Mouse (Mus musculus) induced T-regulatory cell, adult 2 months (primary cell): ENCODE measurements at regions not wholly inside any gene's neighbourhood (a gene's known extent, or its start where the extent isn't known, plus 50 kb on each side); places are given as distances from the start of the nearest gene placed in this dataset.

Experiments
- DNase-seq: peaks from one replicate; pipeline ENCODE4 v3.0.0-alpha.2; 2012; ENCODE audit warnings: low read depth

DNA sequence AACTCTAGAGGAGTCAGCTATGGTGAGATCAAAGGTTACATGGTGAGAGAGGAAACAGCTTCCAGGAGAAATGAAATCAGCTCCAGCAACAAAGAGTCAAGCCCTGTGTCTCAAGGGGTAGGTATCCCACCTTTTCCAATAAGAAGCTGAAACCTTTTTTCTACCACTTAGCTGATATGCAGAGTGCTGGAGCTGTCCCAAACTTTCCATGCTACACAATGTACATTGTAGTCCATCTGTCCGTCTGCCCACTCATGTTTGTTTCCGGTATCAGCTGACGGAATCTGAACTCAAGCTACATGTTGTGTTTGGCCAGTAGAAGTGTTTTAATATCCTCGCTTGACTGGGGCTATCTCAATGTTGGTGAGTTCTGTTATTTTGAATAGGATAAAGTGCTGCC lies 83.6 kb upstream of the Ngf start:
- no peak for DNase-seq

DNA sequence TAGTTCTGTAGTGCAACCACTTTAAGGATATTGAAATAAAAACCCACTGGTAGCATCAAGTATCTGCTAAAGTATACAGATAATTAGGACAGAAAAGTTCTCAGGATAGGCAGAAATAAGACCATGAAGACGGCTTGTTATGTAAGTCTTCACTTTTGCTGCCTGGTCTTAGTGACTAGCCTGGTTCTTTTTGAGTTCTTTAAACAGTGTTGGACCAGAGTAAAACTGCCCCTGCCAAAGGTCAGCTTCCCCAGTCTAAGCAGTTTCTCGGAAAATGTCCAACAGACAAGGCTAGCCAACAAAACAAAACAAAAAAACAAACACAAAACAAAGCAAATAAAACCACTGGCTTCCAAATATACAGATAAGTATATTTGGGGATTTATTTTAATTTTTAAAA lies 85.1 kb upstream of the Ngf start:
- no peak for DNase-seq

DNA sequence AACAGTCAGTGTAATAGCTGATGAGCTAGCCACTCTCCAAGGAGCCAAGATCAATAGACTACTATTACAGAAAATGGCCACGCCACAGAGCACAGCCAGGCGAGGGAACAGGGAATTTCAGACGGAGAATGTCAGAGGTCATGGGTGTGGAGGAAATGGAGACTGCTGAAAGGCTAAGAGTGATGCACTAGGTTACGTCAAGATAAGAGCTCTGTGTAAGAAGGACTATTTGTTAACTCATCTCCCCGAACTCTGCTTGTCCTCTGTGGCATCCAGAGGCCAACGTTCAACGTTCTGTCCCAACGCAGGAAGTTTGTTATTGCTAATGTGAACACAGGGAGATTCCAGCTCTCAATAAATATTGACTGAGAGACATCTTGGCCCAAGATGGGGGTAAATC lies 86.0 kb upstream of the Ngf start:
- no peak for DNase-seq

DNA sequence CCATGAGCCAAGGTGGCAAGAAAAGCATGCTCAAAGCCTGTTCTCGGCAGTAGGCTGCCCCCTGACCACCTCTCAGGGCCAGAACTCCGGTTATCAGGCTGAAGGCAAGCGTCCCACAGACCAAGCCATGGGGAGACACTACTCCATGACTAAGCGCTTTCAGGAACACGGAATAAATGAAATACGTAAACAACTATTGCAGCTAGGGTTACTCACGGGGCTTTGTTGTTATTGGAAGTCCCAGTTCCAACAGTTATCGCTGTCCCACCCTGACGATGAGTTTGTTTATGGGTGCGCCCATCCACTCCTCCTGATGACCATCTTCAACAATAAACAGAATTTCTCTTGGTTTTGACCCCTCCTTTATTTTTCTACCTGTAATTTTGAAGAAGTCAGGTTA lies 88.0 kb upstream of the Ngf start:
- no peak for DNase-seq

DNA sequence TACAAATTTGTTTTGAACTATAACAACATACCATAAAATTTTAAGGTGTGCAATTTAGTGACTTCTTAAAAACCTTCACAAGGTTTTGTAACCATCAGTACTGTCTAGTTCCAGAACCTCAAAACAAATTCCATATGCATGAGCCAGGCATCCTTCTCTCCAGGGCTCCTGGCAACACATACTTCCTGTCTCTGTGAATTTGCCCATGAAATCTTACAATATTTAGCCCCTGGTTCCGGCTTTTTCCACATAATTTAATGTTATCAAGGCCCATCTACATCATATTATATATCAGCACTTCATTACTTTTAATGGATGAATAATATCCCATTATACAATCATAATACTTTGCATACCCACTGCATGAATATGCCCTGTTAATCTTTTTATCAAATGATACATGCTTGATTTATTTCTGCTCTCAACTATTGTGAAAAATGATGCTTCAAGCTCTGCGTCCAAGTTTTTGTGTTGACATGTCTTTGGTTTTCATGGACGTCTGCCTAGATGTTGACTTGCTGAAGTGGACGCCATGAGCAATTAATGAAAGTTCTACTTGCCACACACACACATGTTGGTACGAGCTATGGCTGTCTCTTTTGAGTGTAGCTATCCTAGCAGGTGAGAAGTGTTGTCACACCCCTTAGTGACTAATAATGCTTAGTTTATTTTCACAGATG lies 95.2 kb upstream of the Ngf start:
- DNase-seq, result no peak

DNA sequence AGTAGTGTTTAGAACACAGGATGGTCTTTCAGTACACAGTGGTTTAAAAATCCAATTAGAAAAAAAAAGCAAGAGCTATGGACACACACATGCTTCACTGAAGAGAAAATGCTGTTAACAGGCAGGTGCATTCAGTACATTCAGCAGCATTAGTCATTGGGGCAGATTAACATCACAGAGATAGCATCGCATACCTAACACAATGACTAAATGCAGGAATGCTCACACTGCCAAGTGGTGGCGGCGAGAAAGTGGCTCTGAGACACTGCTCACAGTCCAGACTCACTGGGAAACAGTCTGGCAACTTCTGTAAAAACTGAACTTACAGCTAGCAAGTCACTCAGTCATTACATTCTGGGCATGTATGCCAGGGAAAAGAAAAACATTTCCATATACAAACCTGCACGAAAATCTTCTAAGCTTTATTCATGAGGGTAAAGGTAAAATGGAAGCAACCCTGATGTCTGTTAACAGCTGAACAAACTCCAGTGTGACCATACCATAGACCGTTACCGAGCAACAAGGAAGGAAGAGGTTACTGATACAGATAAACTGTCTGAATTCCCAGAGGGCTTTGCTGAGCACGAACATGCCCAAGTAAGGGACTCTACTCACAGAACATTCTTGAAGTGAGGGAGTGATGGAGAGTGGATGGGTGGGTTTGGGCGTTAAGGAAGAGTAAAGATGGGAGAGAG lies 97.4 kb upstream of the Ngf start:
- DNase-seq, result no peak

DNA sequence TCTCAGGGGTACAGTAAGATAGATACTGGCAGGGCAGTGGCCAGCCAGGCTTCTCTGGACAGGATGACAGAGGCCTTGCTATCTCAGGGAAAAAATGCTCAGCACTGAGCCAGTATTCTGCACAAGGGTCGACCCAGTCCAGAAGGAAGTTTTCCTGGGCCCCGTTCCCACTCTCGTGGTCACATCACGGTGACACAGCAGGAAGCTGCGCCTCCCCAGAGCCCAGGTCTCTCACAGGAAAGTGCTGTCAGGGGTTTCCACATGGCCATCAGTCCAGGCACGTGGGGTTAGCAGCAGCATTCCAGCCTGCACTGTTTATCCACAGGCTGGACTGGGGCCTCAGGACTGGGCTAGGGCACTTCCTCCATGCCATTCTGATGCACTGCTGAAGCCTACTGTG lies 103.5 kb upstream of the Ngf start:
- DNase-seq, result no peak

DNA sequence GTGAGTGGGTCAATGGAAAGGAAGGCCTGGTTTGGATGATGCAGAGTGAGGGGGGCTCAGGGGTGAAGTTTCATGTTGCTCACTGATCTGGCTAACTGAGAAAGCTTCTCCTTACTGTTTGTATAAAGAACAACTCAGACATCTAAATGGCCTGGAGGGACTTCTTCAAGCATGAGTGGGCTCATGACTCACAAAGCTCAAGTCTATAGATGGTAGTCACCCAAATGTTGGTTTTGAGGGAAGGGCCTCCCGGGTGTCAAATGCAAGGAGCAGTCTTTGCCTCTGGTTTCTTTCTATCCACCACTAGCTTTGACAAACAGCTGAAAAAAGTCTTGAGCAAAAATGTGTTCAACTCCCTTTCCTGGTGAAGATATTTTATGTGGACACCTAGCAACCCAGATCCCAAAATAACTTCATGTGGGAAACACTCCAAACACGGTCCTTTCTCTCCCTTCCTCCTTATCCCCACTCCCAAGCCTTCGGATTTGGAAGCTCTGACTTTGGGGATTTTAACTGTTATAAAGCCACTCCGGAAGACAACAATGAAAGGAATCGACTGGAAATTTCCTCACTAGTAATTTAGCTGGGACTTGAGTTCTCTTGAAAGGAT lies 105.3 kb upstream of the Ngf start:
- DNase-seq, result no peak

DNA sequence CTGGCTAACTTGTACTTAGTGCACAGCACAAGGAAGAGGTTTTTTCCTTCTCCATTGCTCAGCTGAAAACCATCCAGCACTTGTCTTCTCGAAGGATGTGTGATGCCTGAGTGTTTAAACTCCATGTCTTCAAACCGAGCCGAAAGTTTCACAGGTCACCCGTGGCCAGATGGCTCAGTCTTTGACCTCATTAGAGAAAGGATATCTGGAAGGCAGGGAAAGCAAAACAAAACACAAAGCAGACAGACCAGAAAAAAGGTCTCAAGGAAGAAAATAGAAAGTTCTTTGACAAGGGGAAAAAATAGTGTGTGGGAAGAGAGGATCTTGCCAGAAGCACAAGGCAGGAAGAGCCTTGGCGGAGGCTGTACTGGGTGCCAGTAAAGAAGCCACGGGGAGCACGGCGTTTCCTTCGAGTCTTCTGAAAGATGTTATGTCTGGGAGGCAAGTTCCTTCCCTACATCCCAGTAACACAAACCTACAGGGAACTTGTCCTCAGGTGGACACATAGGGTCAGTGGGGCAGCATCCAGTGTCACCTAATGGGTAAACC lies 108.9 kb upstream of the Ngf start:
- DNase-seq, result no peak

DNA sequence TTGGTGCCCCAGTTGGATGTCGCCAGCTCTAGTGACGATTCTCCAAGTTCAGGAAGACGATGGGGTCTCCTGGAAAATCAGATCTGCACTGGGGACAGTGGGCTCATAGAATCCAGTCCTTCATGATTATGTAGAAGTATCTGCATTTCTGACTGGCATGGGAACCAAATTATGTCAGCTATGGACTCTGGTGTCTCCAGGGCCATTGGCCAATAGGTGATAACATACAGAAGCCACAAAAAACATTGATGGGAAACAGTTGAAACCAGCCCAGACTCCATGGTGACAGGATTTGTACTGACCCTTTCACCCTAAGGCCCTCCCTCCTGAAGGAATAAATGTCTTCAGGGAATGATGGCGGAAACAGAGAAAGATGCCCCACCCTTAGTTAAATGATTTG lies 110.9 kb upstream of the Ngf start:
- no peak for DNase-seq

DNA sequence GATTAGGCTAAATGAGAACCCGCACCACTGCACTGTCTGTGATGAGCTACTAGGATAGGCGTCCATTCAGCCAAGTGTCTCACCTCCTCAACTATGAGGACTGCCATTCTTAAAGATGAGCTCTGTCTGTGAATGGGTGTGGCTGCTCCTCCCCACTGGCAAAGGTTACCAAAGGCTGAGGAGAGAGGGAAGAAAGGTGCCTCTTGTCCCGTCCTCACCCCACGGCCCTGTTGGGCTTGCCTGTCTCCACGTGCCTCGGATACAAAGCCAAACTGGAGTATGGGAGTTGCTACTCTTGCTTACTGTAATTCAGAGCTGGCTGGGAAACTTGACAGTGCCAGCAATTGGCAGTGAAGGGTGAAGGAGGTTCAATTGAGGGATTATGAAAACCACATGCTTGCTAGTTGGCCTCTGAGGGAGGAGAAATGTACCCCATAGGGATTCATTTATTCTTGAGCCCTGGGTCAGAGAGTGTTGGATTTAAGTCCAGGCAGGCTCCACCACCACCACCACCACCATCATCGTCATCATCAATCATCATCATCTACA lies 112.6 kb upstream of the Ngf start:
- no peak for DNase-seq

DNA sequence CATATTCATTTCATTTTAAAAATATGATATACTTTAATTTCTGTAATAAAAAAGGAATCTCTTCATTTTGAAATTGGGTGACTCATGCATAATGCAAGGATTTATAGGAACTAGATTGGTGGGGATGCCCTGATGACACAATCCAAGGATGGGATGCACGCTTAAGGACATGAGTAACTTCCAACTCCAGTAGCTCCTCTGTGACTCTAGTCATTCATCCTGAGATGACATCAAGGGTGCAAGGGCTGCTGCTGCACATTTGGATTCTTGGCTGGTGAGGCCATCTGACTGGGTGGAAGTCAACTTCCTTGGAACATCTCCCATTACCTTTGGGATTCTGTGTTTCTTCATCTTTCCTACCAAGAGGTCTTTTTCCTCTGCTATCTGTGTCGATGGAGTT lies 114.4 kb upstream of the Ngf start:
- no peak for DNase-seq

DNA sequence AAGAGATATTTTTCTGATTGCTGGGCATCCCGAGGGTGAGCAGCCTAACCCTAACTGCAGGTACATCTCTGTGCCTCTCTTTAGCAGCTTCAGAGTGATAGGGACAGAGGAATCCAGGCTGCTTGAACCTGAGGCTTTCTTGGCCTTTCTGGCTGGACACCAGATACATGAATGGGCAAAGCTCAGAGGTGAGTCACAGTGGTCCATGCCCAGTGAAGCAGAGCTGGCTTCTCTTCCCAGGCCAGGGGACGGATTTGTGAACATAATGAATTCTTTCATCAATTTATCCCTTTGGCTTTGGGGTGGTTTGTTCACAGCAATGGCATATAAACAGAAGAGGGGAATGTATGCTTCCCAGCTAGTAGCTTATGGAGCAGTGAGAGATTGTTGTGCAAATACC lies 114.9 kb upstream of the Ngf start:
- DNase-seq, result no peak

DNA sequence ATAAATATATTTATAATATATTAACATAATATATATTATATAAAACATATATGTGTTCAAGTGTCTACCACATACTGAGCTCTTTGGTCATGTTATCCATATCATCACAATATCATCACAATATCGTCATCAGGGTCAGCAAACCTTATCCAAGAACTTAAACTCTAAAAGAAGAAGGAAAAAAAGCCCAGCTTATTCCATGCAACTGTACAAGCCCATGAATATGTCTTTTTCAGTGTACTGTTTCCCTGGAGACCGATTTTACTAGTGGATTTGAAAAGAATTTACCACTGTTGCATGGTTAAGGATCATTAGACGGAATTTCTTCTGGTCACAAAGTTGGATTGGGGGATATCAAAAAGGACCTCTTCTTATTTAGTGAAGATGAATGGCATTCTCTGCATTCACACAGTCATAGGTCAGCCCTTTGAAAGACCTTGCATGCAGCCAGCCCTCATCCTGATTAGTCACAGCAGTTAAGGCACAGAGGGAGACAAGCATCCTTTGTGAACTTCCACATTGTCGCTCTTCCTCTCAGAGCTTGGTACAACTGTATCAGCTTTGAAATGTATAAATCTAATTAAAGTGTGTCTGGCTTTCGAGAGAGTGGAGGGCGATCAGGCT lies 116.3 kb upstream of the Ngf start:
- DNase-seq, result no peak

DNA sequence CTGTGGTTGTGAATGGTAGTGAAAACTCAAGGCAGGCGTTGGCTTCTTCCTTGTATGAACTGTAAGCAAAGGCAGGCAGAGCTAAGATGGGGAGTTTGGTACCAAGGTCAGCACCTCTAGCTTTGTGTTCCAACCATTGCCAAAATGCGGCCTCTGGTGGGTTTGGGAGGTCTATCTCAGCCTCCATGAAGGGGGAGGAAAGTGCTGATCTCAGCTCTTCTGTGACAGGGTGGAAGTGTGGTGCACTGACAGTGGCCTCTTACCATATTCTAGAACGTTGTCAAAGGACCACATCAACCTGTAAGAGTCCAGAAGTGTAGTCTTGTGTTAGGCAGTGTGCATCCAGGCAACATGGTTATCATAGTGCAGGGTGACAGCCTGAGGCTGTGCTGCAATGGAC lies 123.6 kb upstream of the Ngf start:
- no peak for DNase-seq

DNA sequence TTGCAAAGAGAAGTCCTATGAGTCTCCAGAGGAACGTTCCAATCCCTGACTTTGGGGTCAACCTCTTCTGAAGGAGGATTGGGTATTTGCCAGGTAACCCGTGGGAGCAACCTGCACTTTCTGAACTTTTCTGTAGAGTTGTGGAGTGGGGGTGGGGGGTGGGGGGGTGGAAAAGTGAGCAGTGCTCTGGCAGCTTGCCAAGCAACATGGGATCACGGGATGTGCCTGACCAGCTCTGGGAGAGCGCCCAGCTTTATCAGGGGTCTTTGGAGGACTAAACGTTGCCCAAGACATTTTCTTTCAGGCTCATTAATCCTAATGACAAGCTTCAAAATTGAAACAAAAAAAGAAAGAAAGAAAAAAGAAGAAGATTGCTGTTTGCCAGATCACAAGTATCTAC lies 124.4 kb upstream of the Ngf start:
- no peak for DNase-seq

DNA sequence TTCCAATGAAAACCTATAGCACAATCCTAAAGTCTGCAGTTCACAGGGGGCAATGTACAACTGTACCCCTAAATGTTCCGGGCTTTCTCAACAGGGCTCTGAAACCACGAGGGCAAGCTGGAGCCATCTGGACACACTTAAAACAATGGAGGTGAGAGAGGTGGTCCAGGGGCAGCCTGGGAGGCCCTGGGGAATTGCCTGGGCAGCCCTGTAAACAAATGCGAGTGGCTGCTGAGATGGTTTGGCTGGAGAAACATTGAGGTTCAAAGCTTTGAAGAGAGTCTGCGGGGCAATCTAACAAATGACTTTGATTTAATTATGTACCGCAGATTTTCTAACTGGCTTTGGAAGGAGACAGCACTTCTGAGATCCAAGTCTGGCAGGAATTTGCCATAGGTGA lies 129.0 kb upstream of the Ngf start:
- DNase-seq, result no peak

DNA sequence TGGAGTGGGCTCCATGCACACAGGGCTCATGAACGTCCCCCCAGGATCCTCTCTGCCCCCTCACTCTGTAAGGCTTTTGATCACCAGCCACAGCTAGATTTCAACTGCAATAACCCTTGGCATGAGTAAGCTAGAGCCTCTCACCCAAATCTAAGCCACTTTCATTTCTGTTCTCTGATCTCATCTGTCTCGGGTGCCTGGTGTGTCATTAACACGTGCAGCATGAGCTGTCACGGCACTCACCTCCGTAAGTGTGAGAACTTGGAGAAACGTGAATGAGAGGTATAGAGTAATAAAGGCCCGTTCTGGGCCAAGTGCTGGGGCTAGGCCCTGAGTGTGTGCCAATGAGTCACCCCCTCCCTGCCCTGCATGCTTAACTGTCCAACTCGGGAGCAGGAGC lies 131.8 kb upstream of the Ngf start:
- DNase-seq, result no peak

DNA sequence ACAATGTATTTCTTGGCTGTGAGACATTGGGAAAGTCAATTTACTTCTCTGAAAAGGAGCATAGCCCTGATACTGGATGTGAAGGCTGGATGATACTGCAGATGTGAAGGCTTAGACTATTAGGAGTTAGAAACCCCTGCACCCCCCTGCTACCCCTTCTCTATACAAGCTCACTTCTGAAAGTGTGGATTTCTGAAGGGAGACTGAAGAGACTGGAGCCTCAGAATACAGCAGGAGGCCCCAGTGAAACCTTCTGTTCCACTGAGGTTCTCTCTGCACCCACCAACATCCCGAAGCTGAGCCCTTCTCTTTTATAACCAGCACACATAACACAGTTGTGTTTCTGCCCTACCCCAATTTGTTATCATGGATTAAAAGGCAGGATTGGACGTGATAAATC lies 131.7 kb upstream of the Vangl1 start:
- DNase-seq, result no peak

DNA sequence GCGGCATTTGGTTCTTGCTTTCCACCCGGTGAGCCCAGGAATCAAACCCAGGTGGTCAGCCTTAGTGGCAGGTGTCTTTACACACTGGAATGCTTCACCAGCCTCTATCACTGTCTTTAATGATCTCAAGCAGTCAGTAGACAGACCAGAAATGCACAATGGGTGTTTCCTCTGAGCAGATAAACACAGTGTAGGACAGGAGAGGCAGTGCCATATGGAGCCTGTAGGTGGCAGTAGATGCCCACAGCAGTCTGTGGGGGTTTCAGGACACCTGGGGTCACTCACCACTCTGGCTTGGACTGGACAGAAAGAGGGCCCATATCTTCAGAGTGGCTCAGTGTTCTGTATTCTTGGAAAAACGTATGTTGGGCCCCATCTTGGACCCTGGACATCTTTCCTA lies 130.7 kb upstream of the Vangl1 start:
- no peak for DNase-seq

DNA sequence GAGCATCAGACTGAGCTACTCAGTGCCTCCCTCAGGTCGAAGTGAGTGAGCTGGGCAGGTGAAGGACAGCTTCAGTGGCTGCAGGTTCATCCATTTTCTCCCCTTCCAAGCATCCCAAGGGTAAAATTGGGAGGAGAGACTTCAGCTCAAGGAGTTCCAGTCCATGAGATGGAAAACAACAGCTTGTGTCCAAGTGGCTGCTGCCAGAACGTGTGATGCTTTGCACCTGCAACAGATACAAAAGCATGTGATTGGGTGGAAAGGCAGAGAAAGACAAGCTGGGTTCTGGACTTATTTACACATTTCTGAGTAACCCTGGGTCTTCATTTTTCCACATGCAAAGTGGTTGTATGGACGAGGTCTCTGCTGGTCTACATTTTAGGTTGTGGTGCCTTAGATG lies 127.7 kb upstream of the Vangl1 start:
- no peak for DNase-seq

DNA sequence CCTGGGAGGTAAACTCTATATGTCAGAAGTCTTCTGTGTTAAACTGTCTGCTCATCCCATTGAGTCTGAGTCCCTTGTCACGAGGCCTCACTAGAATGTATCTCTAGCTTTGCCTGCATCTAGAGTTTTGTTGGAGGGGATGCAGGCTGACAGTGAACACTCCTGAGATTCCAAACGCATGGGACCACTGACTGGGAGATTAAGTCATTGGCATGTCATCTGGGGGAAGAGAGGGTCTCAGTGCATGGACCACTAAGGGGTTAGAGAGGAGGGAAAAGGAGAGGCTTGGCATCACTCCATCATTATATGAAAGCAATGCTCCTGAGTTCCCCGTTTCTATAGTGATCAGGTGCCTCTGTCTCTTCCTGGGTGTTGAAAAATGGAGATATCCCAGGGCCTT lies 114.8 kb upstream of the Vangl1 start:
- no peak for DNase-seq

DNA sequence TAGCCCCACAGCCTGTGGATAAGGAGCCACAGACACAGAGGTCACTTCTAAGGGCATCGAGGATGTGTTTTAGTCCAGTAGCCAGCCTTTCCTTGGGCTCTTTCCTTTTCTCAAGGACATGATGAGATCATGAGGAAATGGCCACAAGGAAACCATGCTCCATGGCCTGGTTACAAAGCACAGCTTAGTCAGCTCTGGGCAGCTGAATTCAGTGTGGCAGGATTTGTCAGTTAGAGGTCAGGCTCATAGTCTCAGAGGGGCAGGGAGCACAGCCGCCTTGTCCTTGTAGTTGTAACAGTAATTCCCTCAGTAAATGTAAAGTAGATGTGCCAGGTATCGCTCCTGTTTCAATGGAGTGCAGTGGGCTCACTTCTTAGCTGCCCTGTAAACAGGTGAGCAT lies 111.7 kb upstream of the Vangl1 start:
- DNase-seq, result no peak
